Mouse (Mus musculus): ENCODE measurements at regions not wholly inside any gene's neighbourhood (a gene's known extent, or its start where the extent isn't known, plus 50 kb on each side); places are given as distances from the start of the nearest gene placed in this dataset.

DNA sequence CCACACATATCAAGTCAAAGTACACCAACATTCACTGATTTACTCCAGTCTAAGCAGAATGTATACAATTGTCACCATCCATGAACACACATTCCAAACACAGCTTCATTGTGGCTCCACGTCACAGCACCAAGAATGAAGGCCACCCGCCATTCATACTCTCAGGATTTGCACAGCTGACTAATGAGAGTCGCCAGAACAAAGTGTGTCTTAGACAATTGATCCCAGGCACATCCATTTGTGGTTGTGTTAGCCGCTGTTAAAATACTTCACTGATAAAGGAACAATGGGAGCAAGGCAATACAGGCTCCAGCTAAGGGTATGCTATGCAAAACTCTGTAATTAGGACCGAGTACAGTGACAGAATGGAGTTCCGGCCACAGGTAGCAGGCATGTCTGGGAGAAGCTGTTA is 85.9 kb upstream of the Tmprss15 start:
- TF ChIP-seq CTCF (IDR thresholded peaks at IDR 0.05; ENCODE audit: low read depth, low read length) (no peak), POLR2A (IDR thresholded peaks at IDR 0.05; ENCODE audit: insufficient read depth, low read length) (no peak)
